ENCODE assay signal across 8 mouse cellular contexts in genomic region chr7:143153915-143154373, GRCm38 (mm10). TPM values are rescaled to one million over a fixed set of nuclear protein-coding genes. Genes with fewer than 3 reads are reported as not detected.
DNase-seq lines count a peak whose midpoint lies in the region; ATAC-seq and TF ChIP-seq lines count a peak whose summit lies in the region.

No protein-coding gene starts in this region.

- H3K4me1 ChIP-seq in forebrain, embryonic 12.5 days, result peaks cover 27% of the 10 kb centered on the region
- peaks cover 20% of the 10 kb centered on the region for H3K4me1 ChIP-seq in heart, embryonic 16.5 days (ENCODE audit: control insufficient read depth, insufficient read depth, low read length)
- H3K4me1 ChIP-seq in liver, embryonic 14.5 days (replicated peaks; ENCODE audit: control insufficient read depth in 2 of 2, insufficient read depth in 2 of 2, low read length in 1 of 2), result peaks cover 0 to 6% of the 10 kb centered on the region in 2 experiments; a peak in 2 of 4 replicates
- H3K4me1 ChIP-seq in neural tube, embryonic 11.5 days (ENCODE audit: control insufficient read depth, insufficient read depth, low read length), result peaks cover 8% of the 10 kb centered on the region; the same call in 1 of the 2 replicates
- H3K4me1 ChIP-seq in stomach, embryonic 16.5 days (ENCODE audit: control insufficient read depth, insufficient read depth, low read length), result peaks cover 30% of the 10 kb centered on the region

- ATAC-seq in forebrain, embryonic 12.5 days (ENCODE audit: low FRiP score), result peak; percentile 85
- ATAC-seq in heart, embryonic 16.5 days (replicated peaks; ENCODE audit: extremely low read depth, insufficient read depth, low FRiP score), result peak; percentile 73
- ATAC-seq in liver, embryonic 14.5 days (ENCODE audit: insufficient read depth), result peak; percentile 72
- ATAC-seq in neural tube, embryonic 11.5 days (ENCODE audit: insufficient read depth, low FRiP score, low TSS enrichment), result peak; percentile 88
- ATAC-seq in stomach, embryonic 16.5 days (ENCODE audit: insufficient read depth, low FRiP score), result peak; percentile 87

- no peaks in the 10 kb centered on the region for H3K36me3 ChIP-seq in forebrain, embryonic 12.5 days (replicated peaks)
- no peaks in the 10 kb centered on the region for H3K36me3 ChIP-seq in heart, embryonic 16.5 days (ENCODE audit: control insufficient read depth, insufficient read depth)
- H3K36me3 ChIP-seq in liver, embryonic 14.5 days (replicated peaks; ENCODE audit: control insufficient read depth, insufficient read depth, low read depth), result no peaks in the 10 kb centered on the region
- H3K36me3 ChIP-seq in neural tube, embryonic 11.5 days (ENCODE audit: control insufficient read depth, insufficient read depth, low read length), result no peaks in the 10 kb centered on the region
- no peaks in the 10 kb centered on the region for H3K36me3 ChIP-seq in stomach, embryonic 16.5 days (ENCODE audit: control insufficient read depth, insufficient read depth, low read length)

- H3K27ac ChIP-seq in forebrain, embryonic 12.5 days, result peak overlapping the region; percentile 26; the same call in 1 of the 2 replicates
- H3K27ac ChIP-seq in heart, embryonic 16.5 days (ENCODE audit: low read length), result peak overlapping the region; percentile 82
- no peak overlapping the region for H3K27ac ChIP-seq in liver, embryonic 14.5 days
- H3K27ac ChIP-seq in neural tube, embryonic 11.5 days (ENCODE audit: low read depth, low read length), result no peak overlapping the region
- H3K27ac ChIP-seq in stomach, embryonic 16.5 days (ENCODE audit: low read length), result peak overlapping the region; percentile 92

- H3K27me3 ChIP-seq in forebrain, embryonic 12.5 days, result peaks cover 57% of the 10 kb centered on the region
- no peaks in the 10 kb centered on the region for H3K27me3 ChIP-seq in heart, embryonic 16.5 days (ENCODE audit: control insufficient read depth, insufficient read depth, low read length)
- H3K27me3 ChIP-seq in liver, embryonic 14.5 days (ENCODE audit: control insufficient read depth, insufficient read depth, low read length), result no peaks in the 10 kb centered on the region
- H3K27me3 ChIP-seq in neural tube, embryonic 11.5 days (ENCODE audit: control insufficient read depth, insufficient read depth, low read length), result no peaks in the 10 kb centered on the region
- H3K27me3 ChIP-seq in stomach, embryonic 16.5 days (ENCODE audit: control insufficient read depth, insufficient read depth, low read length), result no peaks in the 10 kb centered on the region

- WGBS in forebrain, embryonic 12.5 days, result 2% methylated on average over 18 of the region's 18 CpGs
- under 1% methylated on average over 18 of the region's 18 CpGs for WGBS in heart, embryonic 16.5 days
- WGBS in liver, embryonic 14.5 days (ENCODE audit: insufficient replicate concordance), result 3% methylated on average over 18 of the region's 18 CpGs
- 5% methylated on average over 18 of the region's 18 CpGs for WGBS in neural tube, embryonic 11.5 days
- 1% methylated on average over 18 of the region's 18 CpGs for WGBS in stomach, embryonic 16.5 days

- peak; percentile 88 for TF ChIP-seq CTCF in liver, embryonic 14.5 days (IDR thresholded peaks at IDR 0.05; ENCODE audit: low read depth)

- H3K4me2 ChIP-seq in forebrain, embryonic 12.5 days, result peak overlapping the region; percentile 58
- peak overlapping the region; percentile 72 for H3K4me2 ChIP-seq in heart, embryonic 16.5 days (ENCODE audit: low read depth, low read length)
- peak overlapping the region; percentile 38 for H3K4me2 ChIP-seq in liver, embryonic 14.5 days (ENCODE audit: low read depth)
- H3K4me2 ChIP-seq in neural tube, embryonic 11.5 days (ENCODE audit: low read depth), result peak overlapping the region; percentile 47
- peak overlapping the region; percentile 64 for H3K4me2 ChIP-seq in stomach, embryonic 16.5 days (ENCODE audit: low read depth, low read length)

- DNase-seq in CD8-positive naive resting alpha-beta T cell, adult 2 months (ENCODE audit: low read depth in 2 of 2, low spot score in 2 of 2), result peak; percentile 44 to 60
- peak; percentile 60 for DNase-seq in c-Kit-positive CD71-positive TER-119-negative erythroid progenitor cells, embryonic 14.5 days (ENCODE audit: low read depth)
- peak; percentile 85 to 92 for DNase-seq in kidney, postnatal 25 days
- peak; percentile 43 to 54 (median 49) for DNase-seq in liver, embryonic 14.5 days (ENCODE audit: low read depth in 3 of 3, low spot score in 3 of 3)
- peak; percentile 87 for DNase-seq in neural tube, embryonic 11.5 days (ENCODE audit: low spot score)

- no peaks in the 10 kb centered on the region for H3K9me3 ChIP-seq in forebrain, embryonic 12.5 days
- H3K9me3 ChIP-seq in heart, embryonic 16.5 days (replicated peaks; ENCODE audit: control insufficient read depth, low read length), result no peaks in the 10 kb centered on the region
- no peaks in the 10 kb centered on the region for H3K9me3 ChIP-seq in liver, embryonic 14.5 days (ENCODE audit: control insufficient read depth, low read length)
- H3K9me3 ChIP-seq in neural tube, embryonic 11.5 days (ENCODE audit: control insufficient read depth, low read length), result no peaks in the 10 kb centered on the region
- H3K9me3 ChIP-seq in stomach, embryonic 16.5 days (replicated peaks; ENCODE audit: control insufficient read depth, low read length), result no peaks in the 10 kb centered on the region

- TF ChIP-seq EP300 in liver, embryonic 14.5 days (IDR thresholded peaks at IDR 0.05; ENCODE audit: low read depth), result no peak

- peak overlapping the region; percentile 30 for H3K4me3 ChIP-seq in forebrain, embryonic 12.5 days (replicated peaks)
- H3K4me3 ChIP-seq in heart, embryonic 16.5 days (ENCODE audit: low read length), result peak overlapping the region; percentile 43
- no peak overlapping the region for H3K4me3 ChIP-seq in liver, embryonic 14.5 days (ENCODE audit: insufficient read depth in 1 of 2, low read depth in 2 of 2, low read length in 2 of 2)
- no peak overlapping the region for H3K4me3 ChIP-seq in neural tube, embryonic 11.5 days (ENCODE audit: low read depth, low read length)
- peak overlapping the region; percentile 37 for H3K4me3 ChIP-seq in stomach, embryonic 16.5 days (replicated peaks; ENCODE audit: low read length)

- peak overlapping the region; percentile 55; the same call in 1 of the 2 replicates for H3K9ac ChIP-seq in forebrain, embryonic 12.5 days
- H3K9ac ChIP-seq in heart, embryonic 16.5 days (ENCODE audit: low read length), result peak overlapping the region; percentile 67
- H3K9ac ChIP-seq in liver, embryonic 14.5 days (replicated peaks), result no peak overlapping the region
- peak overlapping the region; percentile 49 for H3K9ac ChIP-seq in neural tube, embryonic 11.5 days (ENCODE audit: low read length)
- H3K9ac ChIP-seq in stomach, embryonic 16.5 days (ENCODE audit: low read length), result peak overlapping the region; percentile 71

RNA-seq across cellular contexts. Expression of gene Kcnq1, which starts 47.8 kb away (rescaled TPM):
- polyA plus RNA-seq in forebrain, embryonic 12.5 days (2016; fragmentation: Nextera tagmentation; extraction: Ambion mirVana), result 0.87 and 0.94 TPM in 2 replicates
- 34.6 and 34.9 TPM in 2 replicates for polyA plus RNA-seq in heart, embryonic 16.5 days (2015; fragmentation: Nextera tagmentation; extraction: Ambion mirVana)
- polyA plus RNA-seq in liver, embryonic 14.5 days (2012; rRNA removed), result 0.12 and 0.21 TPM in 2 replicates
- polyA plus RNA-seq in liver, embryonic 14.5 days (2014; fragmentation: Nextera tagmentation; extraction: Ambion mirVana), result 0.27 and 0.41 TPM in 2 replicates
- polyA plus RNA-seq in neural tube, embryonic 11.5 days (2014; fragmentation: Nextera tagmentation; extraction: Ambion mirVana), result 1.6 and 1.7 TPM in 2 replicates
- polyA plus RNA-seq in stomach, embryonic 16.5 days (2015; fragmentation: Nextera tagmentation; extraction: Ambion mirVana), result 10.0 and 10.1 TPM in 2 replicates

RNA-seq across cellular contexts. Expression of gene Trpm5, which starts 59.5 kb away (rescaled TPM):
- 1.1 and 1.3 TPM in 2 replicates for polyA plus RNA-seq in forebrain, embryonic 12.5 days (2016; fragmentation: Nextera tagmentation; extraction: Ambion mirVana)
- 3.1 and 3.7 TPM in 2 replicates for polyA plus RNA-seq in heart, embryonic 16.5 days (2015; fragmentation: Nextera tagmentation; extraction: Ambion mirVana)
- polyA plus RNA-seq in liver, embryonic 14.5 days (2012; rRNA removed), result 0.43 and 0.54 TPM in 2 replicates
- polyA plus RNA-seq in liver, embryonic 14.5 days (2014; fragmentation: Nextera tagmentation; extraction: Ambion mirVana), result 0.34 and 0.87 TPM in 2 replicates
- polyA plus RNA-seq in neural tube, embryonic 11.5 days (2014; fragmentation: Nextera tagmentation; extraction: Ambion mirVana), result 0.68 and 0.77 TPM in 2 replicates
- polyA plus RNA-seq in stomach, embryonic 16.5 days (2015; fragmentation: Nextera tagmentation; extraction: Ambion mirVana), result 18.3 and 18.5 TPM in 2 replicates

Comparison
In these comparisons a context has a peak if more than half of its experiments do, and no peak if none do; other contexts are left out.
1. H3K27ac ChIP-seq: peak in forebrain, embryonic 12.5 days (single experiment), heart, embryonic 16.5 days (single experiment) and stomach, embryonic 16.5 days (single experiment); none in liver, embryonic 14.5 days (single experiment) and neural tube, embryonic 11.5 days (single experiment).
2. H3K4me3 ChIP-seq: peak in forebrain, embryonic 12.5 days (single experiment), heart, embryonic 16.5 days (single experiment) and stomach, embryonic 16.5 days (single experiment); none in liver, embryonic 14.5 days (0 of 2) and neural tube, embryonic 11.5 days (single experiment).
3. Peak in every context shown above with its lines, with median percentiles within 50 percentile points of each other: DNase-seq, ATAC-seq and H3K4me2 ChIP-seq.